ENCODE assay signal across 8 mouse cellular contexts in the genomic region with DNA sequence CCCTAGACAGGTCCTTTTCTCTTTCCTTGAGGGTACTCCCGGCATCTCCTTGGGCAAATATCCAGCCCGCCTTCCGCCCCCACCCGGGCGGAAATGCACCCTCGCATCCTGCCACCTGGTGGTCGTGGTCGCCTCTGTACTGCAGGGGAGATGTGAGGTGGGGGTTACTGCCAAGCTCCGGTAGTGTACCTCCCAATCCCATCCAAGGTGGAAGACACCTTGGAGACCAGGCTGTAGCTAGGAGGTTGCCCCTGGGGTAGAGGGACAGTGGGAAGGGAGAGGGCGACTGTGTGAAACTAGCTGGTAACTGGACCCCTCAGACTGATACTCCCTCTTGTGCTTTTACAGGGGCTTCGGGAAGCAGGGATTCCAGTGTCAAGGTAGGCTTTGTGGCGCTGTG. TPM values are rescaled to one million over a fixed set of nuclear protein-coding genes. Genes with fewer than 3 reads are reported as not detected.
DNase-seq lines count a peak whose midpoint lies in the region; ATAC-seq and TF ChIP-seq lines count a peak whose summit lies in the region.

No protein-coding gene starts in this region.

- 0 out of 2 replicates have a peak, but pooled peaks have one; percentile 15 for ATAC-seq in forebrain, embryonic 12.5 days (ENCODE audit: low FRiP score)
- no peak for ATAC-seq in intestine, postnatal 0 days
- peak; percentile 16; the same call in 1 of the 2 replicates for ATAC-seq in megakaryocyte progenitor cell, adult 5-6 weeks (replicated peaks; ENCODE audit: poor library complexity)

- peak; percentile 64 to 80 for DNase-seq in layer of hippocampus, postnatal 10 days (ENCODE audit: low spot score in 2 of 2)
- no peak for DNase-seq in layer of hippocampus, adult 8-10 months (ENCODE audit: low spot score in 2 of 2)
- DNase-seq in spleen, postnatal 36 days (ENCODE audit: low spot score in 2 of 2) = peak; percentile 45 to 55
- no peak for DNase-seq in gastrocnemius, postnatal 36 days

- H3K9ac ChIP-seq in forebrain, embryonic 12.5 days = peak overlapping the region; percentile 59; the same call in 1 of the 2 replicates
- H3K9ac ChIP-seq in intestine, postnatal 0 days (ENCODE audit: low read depth, low read length) = no peak overlapping the region

- peak overlapping the region; percentile 92 for H3K4me2 ChIP-seq in forebrain, embryonic 12.5 days
- peak overlapping the region; percentile 88 for H3K4me2 ChIP-seq in intestine, postnatal 0 days (replicated peaks; ENCODE audit: low read depth)

- peak; percentile 56 for TF ChIP-seq CTCF in bone marrow, adult 2 months (IDR thresholded peaks at IDR 0.05; ENCODE audit: control insufficient read depth, insufficient read depth, low read length)
- peak; percentile 50 for TF ChIP-seq CTCF in intestine, postnatal 0 days (IDR thresholded peaks at IDR 0.05; ENCODE audit: low read depth)

- H3K9me3 ChIP-seq in forebrain, embryonic 12.5 days = no peaks in the 10 kb centered on the region
- H3K9me3 ChIP-seq in intestine, postnatal 0 days (ENCODE audit: control insufficient read depth) = no peaks in the 10 kb centered on the region

- no peak for TF ChIP-seq POLR2A in bone marrow, adult 2 months (IDR thresholded peaks at IDR 0.05; ENCODE audit: borderline replicate concordance, control insufficient read depth, low read depth, low read length)

- no peaks in the 10 kb centered on the region for H3K36me3 ChIP-seq in forebrain, embryonic 12.5 days (replicated peaks)
- H3K36me3 ChIP-seq in intestine, postnatal 0 days (ENCODE audit: control insufficient read depth, insufficient read depth) = no peaks in the 10 kb centered on the region

- peak overlapping the region; percentile 87 for H3K4me3 ChIP-seq in bone marrow, adult 2 months (replicated peaks; ENCODE audit: control insufficient read depth, low read depth, low read length)
- H3K4me3 ChIP-seq in forebrain, embryonic 12.5 days (replicated peaks) = peak overlapping the region; percentile 69
- H3K4me3 ChIP-seq in intestine, postnatal 0 days (ENCODE audit: low read depth, low read length) = peak overlapping the region; percentile 56; the same call in 1 of the 2 replicates

- peak overlapping the region; percentile 88 for H3K27ac ChIP-seq in bone marrow, adult 2 months (ENCODE audit: control insufficient read depth, insufficient read depth, low read depth, low read length, poor library complexity)
- H3K27ac ChIP-seq in forebrain, embryonic 12.5 days = no peak overlapping the region
- no peak overlapping the region for H3K27ac ChIP-seq in intestine, postnatal 0 days (ENCODE audit: low read depth, low read length)

- peaks cover 42% of the 10 kb centered on the region for H3K27me3 ChIP-seq in forebrain, embryonic 12.5 days
- H3K27me3 ChIP-seq in intestine, postnatal 0 days (replicated peaks; ENCODE audit: control insufficient read depth, insufficient read depth, low read length) = peaks cover 24% of the 10 kb centered on the region

- intact Hi-C loops in gastrocnemius, postnatal 36 days (cut with DNase I) = no loop called here

- 23% methylated on average over 12 of the region's 12 CpGs for whole genome bisulfite sequencing in bone marrow, adult 2 months
- WGBS in forebrain, embryonic 12.5 days = 12% methylated on average over 12 of the region's 12 CpGs
- WGBS in intestine, postnatal 0 days = 12% methylated on average over 12 of the region's 12 CpGs

- H3K4me1 ChIP-seq in bone marrow, adult 2 months (ENCODE audit: control insufficient read depth, insufficient read depth, low read length) = peaks cover 6% of the 10 kb centered on the region; the same call in 1 of the 2 replicates
- peaks cover 21% of the 10 kb centered on the region for H3K4me1 ChIP-seq in forebrain, embryonic 12.5 days
- no peaks in the 10 kb centered on the region for H3K4me1 ChIP-seq in intestine, postnatal 0 days (replicated peaks; ENCODE audit: control insufficient read depth, insufficient read depth, low read length)

RNA-seq across cellular contexts. Expression of gene Prkcb, which starts 1.6 kb away (rescaled TPM):
- 100 to 1,000 TPM; 621 to 648 TPM for total RNA-seq in layer of hippocampus, postnatal 10 days (2021)
- total RNA-seq in layer of hippocampus, adult 8-10 months (2022) = 100 to 1,000 TPM; 650 to 790 (median 729) TPM
- 47.9 and 115 TPM in 2 replicates for polyA plus RNA-seq in bone marrow, adult 2 months (2011; ENCODE audit: insufficient read depth, insufficient read length, low replicate concordance, missing spikeins)
- 18.5 and 20.5 TPM in 2 replicates for polyA plus RNA-seq in forebrain, embryonic 12.5 days (2016; fragmentation: Nextera tagmentation; extraction: Ambion mirVana)
- polyA plus RNA-seq in intestine, postnatal 0 days (2015; fragmentation: Nextera tagmentation; extraction: Ambion mirVana) = 4.7 and 5.1 TPM in 2 replicates
- 34.1 and 39.9 TPM in 2 replicates for total RNA-seq in megakaryocyte progenitor cell, adult 5-6 weeks (2015)
- 24.8 and 32.6 TPM in 2 replicates for total RNA-seq in megakaryocyte progenitor cell, adult 5-6 weeks (2017)
- total RNA-seq in gastrocnemius, postnatal 36 days (2021) = 1 to 10 TPM; 1.4 to 1.8 TPM

Comparison
In these comparisons a context has a peak if more than half of its experiments do, and no peak if none do; other contexts are left out.
1. DNase-seq: peak in layer of hippocampus, postnatal 10 days (2 of 2) and spleen, postnatal 36 days (2 of 2); none in layer of hippocampus, adult 8-10 months (0 of 2) and gastrocnemius, postnatal 36 days (0 of 2).
2. RNA of gene Prkcb, which starts 1.6 kb away (total RNA-seq): 650 to 790 TPM in layer of hippocampus, adult 8-10 months and 621 to 648 TPM in layer of hippocampus, postnatal 10 days; 24.8 to 39.9 TPM in megakaryocyte progenitor cell, adult 5-6 weeks and 1.4 to 1.8 TPM in gastrocnemius, postnatal 36 days; every median in the first group is over 10 times any median in the second.
3. Peak in every context shown above with its lines, with median percentiles within 50 percentile points of each other: H3K4me3 ChIP-seq.